In the genomic region with DNA sequence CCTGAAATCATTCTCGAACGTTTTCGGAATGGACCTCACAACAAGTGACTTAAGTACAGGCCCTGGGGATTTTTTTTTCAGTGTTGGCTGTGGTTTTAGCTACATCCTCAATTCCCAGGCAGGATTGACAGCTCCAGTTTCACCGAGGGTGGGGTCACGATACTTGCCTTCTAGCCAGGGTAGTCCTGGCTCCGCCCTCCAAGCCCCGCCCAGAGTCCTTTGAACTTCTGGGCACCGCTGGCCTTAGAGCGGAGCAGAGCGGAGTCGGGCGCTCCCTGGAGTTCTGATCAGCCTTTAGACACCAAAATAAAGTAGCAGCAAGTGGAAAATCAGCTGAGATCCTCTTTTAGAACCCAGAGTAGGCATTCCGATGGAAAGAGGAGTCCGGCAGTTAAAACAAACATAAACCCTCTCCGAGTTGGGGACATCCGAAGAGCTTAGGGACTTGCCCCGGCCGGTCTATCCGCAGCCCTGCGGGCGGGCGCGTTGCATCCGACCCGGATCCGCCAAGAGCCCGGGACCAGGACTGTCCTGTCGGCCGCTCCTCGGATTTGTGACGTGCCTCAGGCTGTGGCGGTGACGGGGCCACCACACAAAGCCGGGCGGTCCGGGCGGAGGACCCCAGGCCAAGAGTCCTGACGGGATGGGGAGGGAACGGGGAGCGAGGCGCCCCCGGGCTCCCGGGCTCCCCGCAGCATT, we compare ENCODE assay signal across 8 mouse cellular contexts. TPM values are rescaled to one million over a fixed set of nuclear protein-coding genes. Genes with fewer than 3 reads are reported as not detected.
DNase-seq lines count a peak whose midpoint lies in the region; ATAC-seq lines count a peak whose summit lies in the region.

No protein-coding gene starts in this region.

- peaks cover 12% of the 10 kb centered on the region for H3K27me3 ChIP-seq in embryonic facial prominence, embryonic 14.5 days (replicated peaks; ENCODE audit: control insufficient read depth, insufficient read depth, low read length)
- H3K27me3 ChIP-seq in limb, embryonic 13.5 days, result peaks cover 33% of the 10 kb centered on the region
- peaks cover 28% of the 10 kb centered on the region for H3K27me3 ChIP-seq in midbrain, embryonic 15.5 days (replicated peaks)

- peak overlapping the region; percentile 97 for H3K4me2 ChIP-seq in embryonic facial prominence, embryonic 14.5 days (ENCODE audit: low read depth, low read length)
- peak overlapping the region; percentile 99 for H3K4me2 ChIP-seq in limb, embryonic 13.5 days (replicated peaks)
- peak overlapping the region; percentile 76 for H3K4me2 ChIP-seq in midbrain, embryonic 15.5 days

- peak; percentile 96 for DNase-seq in 416B (ENCODE audit: low read depth)
- DNase-seq in adrenal gland, postnatal 36 days, result peak; percentile 97
- DNase-seq in embryonic facial prominence, embryonic 14.5 days (ENCODE audit: low spot score), result peak; percentile 96
- DNase-seq in heart, adult 8-10 months (ENCODE audit: low spot score), result peak; percentile 95
- DNase-seq in kidney, adult 9 months, result peak; percentile 99
- DNase-seq in spleen, adult 18-20 months, result peak; percentile 85 to 94

- H3K36me3 ChIP-seq in embryonic facial prominence, embryonic 14.5 days (ENCODE audit: control insufficient read depth, insufficient read depth, low read length), result no peaks in the 10 kb centered on the region
- no peaks in the 10 kb centered on the region for H3K36me3 ChIP-seq in limb, embryonic 13.5 days
- no peaks in the 10 kb centered on the region for H3K36me3 ChIP-seq in midbrain, embryonic 15.5 days (replicated peaks)

- under 1% methylated on average over 28 of the region's 44 CpGs for WGBS in embryonic facial prominence, embryonic 14.5 days
- under 1% methylated on average over 44 of the region's 44 CpGs for WGBS in limb, embryonic 13.5 days
- under 1% methylated on average over 44 of the region's 44 CpGs for WGBS in midbrain, embryonic 15.5 days

- H3K9me3 ChIP-seq in embryonic facial prominence, embryonic 14.5 days (ENCODE audit: control insufficient read depth, low read length), result no peaks in the 10 kb centered on the region
- no peaks in the 10 kb centered on the region for H3K9me3 ChIP-seq in limb, embryonic 13.5 days
- H3K9me3 ChIP-seq in midbrain, embryonic 15.5 days, result no peaks in the 10 kb centered on the region

- peak overlapping the region; percentile 94 for H3K27ac ChIP-seq in embryonic facial prominence, embryonic 14.5 days (replicated peaks; ENCODE audit: low read depth, low read length)
- peak overlapping the region; percentile 87 for H3K27ac ChIP-seq in limb, embryonic 13.5 days
- H3K27ac ChIP-seq in midbrain, embryonic 15.5 days, result peak overlapping the region; percentile 77

- peak overlapping the region; percentile 73 for H3K4me3 ChIP-seq in embryonic facial prominence, embryonic 14.5 days (ENCODE audit: low read depth, low read length)
- H3K4me3 ChIP-seq in limb, embryonic 13.5 days, result peak overlapping the region; percentile 72
- peak overlapping the region; percentile 52 for H3K4me3 ChIP-seq in midbrain, embryonic 15.5 days

- ATAC-seq in embryonic facial prominence, embryonic 14.5 days (ENCODE audit: low read depth), result peak; percentile 82
- peak; percentile 79 for ATAC-seq in limb, embryonic 13.5 days (ENCODE audit: low FRiP score, low read depth)
- ATAC-seq in midbrain, embryonic 15.5 days (replicated peaks), result peak; percentile 83

- peak overlapping the region; percentile 87 for H3K9ac ChIP-seq in embryonic facial prominence, embryonic 14.5 days (ENCODE audit: low read depth, low read length)
- H3K9ac ChIP-seq in limb, embryonic 13.5 days, result peak overlapping the region; percentile 89
- H3K9ac ChIP-seq in midbrain, embryonic 15.5 days, result peak overlapping the region; percentile 64

- no peaks in the 10 kb centered on the region; the same call in 1 of the 2 replicates for H3K4me1 ChIP-seq in embryonic facial prominence, embryonic 14.5 days (ENCODE audit: control insufficient read depth, insufficient read depth, low read length)
- H3K4me1 ChIP-seq in limb, embryonic 13.5 days, result peaks cover 31% of the 10 kb centered on the region
- peaks cover 29% of the 10 kb centered on the region for H3K4me1 ChIP-seq in midbrain, embryonic 15.5 days

RNA-seq across cellular contexts. Expression of a gene that starts 0.5 kb away (rescaled TPM):
- 10 to 100 TPM in 1 of 2 experiments, 1 to 10 TPM in 1; 9.5 to 14.3 TPM for total RNA-seq in adrenal gland, postnatal 36 days (2021)
- polyA plus RNA-seq in embryonic facial prominence, embryonic 14.5 days (2014; fragmentation: Nextera tagmentation; extraction: Ambion mirVana), result 9.6 and 10.2 TPM in 2 replicates
- 10 to 100 TPM; 19.2 to 31.4 (median 26.0) TPM for total RNA-seq in heart, adult 8-10 months (2022)
- 4.1 and 4.3 TPM in 2 replicates for polyA plus RNA-seq in limb, embryonic 13.5 days (2015; fragmentation: Nextera tagmentation; extraction: Ambion mirVana)
- 4.9 TPM in 2 replicates for polyA plus RNA-seq in midbrain, embryonic 15.5 days (2015; fragmentation: Nextera tagmentation; extraction: Ambion mirVana)

RNA-seq across cellular contexts. Expression of a gene that starts 16.4 kb away (rescaled TPM):
- total RNA-seq in adrenal gland, postnatal 36 days (2021), result 100 to 1,000 TPM; 256 to 285 TPM
- 113 TPM in 2 replicates for polyA plus RNA-seq in embryonic facial prominence, embryonic 14.5 days (2014; fragmentation: Nextera tagmentation; extraction: Ambion mirVana)
- 10 to 100 TPM; 56.1 to 70.7 (median 59.8) TPM for total RNA-seq in heart, adult 8-10 months (2022)
- 85.3 TPM in 2 replicates for polyA plus RNA-seq in limb, embryonic 13.5 days (2015; fragmentation: Nextera tagmentation; extraction: Ambion mirVana)
- polyA plus RNA-seq in midbrain, embryonic 15.5 days (2015; fragmentation: Nextera tagmentation; extraction: Ambion mirVana), result 48.4 and 52.2 TPM in 2 replicates

Comparison
In these comparisons a context has a peak if more than half of its experiments do, and no peak if none do; other contexts are left out.
1. Peak in every context shown above with its lines: DNase-seq, ATAC-seq, H3K4me3 ChIP-seq and H3K27ac ChIP-seq.